Mouse (Mus musculus): ENCODE measurements at regions not wholly inside any gene's neighbourhood (a gene's known extent, or its start where the extent isn't known, plus 50 kb on each side); places are given as distances from the start of the nearest gene placed in this dataset.
"Not testable (repeated sequence)": the region's sequence is repeated elsewhere in the genome, so short reads cannot be mapped to it uniquely, and the experiment has no call there.

GRCm38 (mm10) chr12:29394881-29395280, 133.3 kb upstream of the Myt1l start:
- peaks cover 3% of the 10 kb centered on the region for H3K4me1 ChIP-seq (ENCODE audit: control insufficient read depth, insufficient read depth, low read length)
- no peak overlapping the region for H3K9ac ChIP-seq (ENCODE audit: low read depth, low read length)
- TF ChIP-seq POLR2A (IDR thresholded peaks at IDR 0.05; ENCODE audit: extremely low read depth, insufficient read depth, low read length): no peak
- no peak for DNase-seq (ENCODE audit: extremely low read depth, low read depth, low spot score)
- no peaks in the 10 kb centered on the region for H3K27me3 ChIP-seq (ENCODE audit: control insufficient read depth, insufficient read depth, low read length)
- H3K36me3 ChIP-seq (ENCODE audit: control insufficient read depth, insufficient read depth, low read length): no peaks in the 10 kb centered on the region
- H3K27ac ChIP-seq (replicated peaks; ENCODE audit: insufficient read depth, low read depth, low read length): no peak overlapping the region
- WGBS: 71% methylated on average over 6 of the region's 6 CpGs
- H3K4me3 ChIP-seq (ENCODE audit: insufficient read depth, low read depth, low read length): no peak overlapping the region
- no peaks in the 10 kb centered on the region for H3K79me2 ChIP-seq (ENCODE audit: control insufficient read depth, insufficient read depth, low read length)

DNA sequence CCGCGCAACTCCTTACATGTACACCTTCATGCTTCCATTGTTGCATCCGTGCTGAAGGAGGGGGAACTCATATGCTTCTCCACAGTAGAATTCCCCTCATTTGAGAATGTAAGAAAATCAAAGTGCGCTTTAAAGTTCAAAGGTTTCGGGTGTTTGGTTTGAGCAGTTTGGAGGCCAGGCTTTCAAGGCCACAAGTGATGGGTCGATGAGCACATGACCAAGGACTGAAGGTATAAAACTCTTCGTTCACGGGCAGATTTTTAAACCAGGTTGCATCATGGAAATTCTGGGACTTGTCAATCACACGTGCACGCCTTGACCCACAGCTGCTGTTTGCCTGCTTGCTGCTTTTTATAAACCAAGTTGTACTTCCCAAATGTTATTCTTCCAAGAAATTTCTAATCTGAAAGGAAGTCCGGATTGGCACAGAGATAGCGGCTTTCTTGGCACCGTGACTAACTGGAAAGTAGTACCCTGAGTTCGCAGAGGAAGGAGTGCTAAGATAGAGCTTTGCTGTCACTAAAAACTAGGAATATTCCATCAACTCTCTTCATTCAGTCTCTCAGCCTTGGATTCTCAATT, 132.7 kb upstream of the Myt1l start:
- Histone ChIP-seq H3K4me3 (ENCODE audit: insufficient read depth, low read depth, low read length) (no peak overlapping the region), H3K27ac (replicated peaks; ENCODE audit: insufficient read depth, low read depth, low read length) (no peak overlapping the region), H3K36me3 (ENCODE audit: control insufficient read depth, insufficient read depth, low read length) (no peaks in the 10 kb centered on the region), H3K9ac (ENCODE audit: low read depth, low read length) (no peak overlapping the region), H3K27me3 (ENCODE audit: control insufficient read depth, insufficient read depth, low read length) (no peaks in the 10 kb centered on the region), H3K4me1 (ENCODE audit: control insufficient read depth, insufficient read depth, low read length) (peaks cover 3% of the 10 kb centered on the region), H3K79me2 (ENCODE audit: control insufficient read depth, insufficient read depth, low read length) (no peaks in the 10 kb centered on the region)
- peak; percentile 81 for DNase-seq (ENCODE audit: extremely low read depth, low read depth, low spot score)
- WGBS: 45% methylated on average over 14 of the region's 14 CpGs
- TF ChIP-seq CTCF (IDR thresholded peaks at IDR 0.05; ENCODE audit: low read depth, low read length) (no peak), POLR2A (IDR thresholded peaks at IDR 0.05; ENCODE audit: extremely low read depth, insufficient read depth, low read length) (no peak)

GRCm38 (mm10) chr12:29404434-29404833, 123.8 kb upstream of the Myt1l start:
- Histone ChIP-seq H3K4me1 (ENCODE audit: control insufficient read depth, insufficient read depth, low read length) (no peaks in the 10 kb centered on the region), H3K27ac (replicated peaks; ENCODE audit: insufficient read depth, low read depth, low read length) (no peak overlapping the region), H3K79me2 (ENCODE audit: control insufficient read depth, insufficient read depth, low read length) (no peaks in the 10 kb centered on the region), H3K27me3 (ENCODE audit: control insufficient read depth, insufficient read depth, low read length) (no peaks in the 10 kb centered on the region), H3K9ac (ENCODE audit: low read depth, low read length) (no peak overlapping the region), H3K4me3 (ENCODE audit: insufficient read depth, low read depth, low read length) (no peak overlapping the region), H3K36me3 (ENCODE audit: control insufficient read depth, insufficient read depth, low read length) (no peaks in the 10 kb centered on the region)
- TF ChIP-seq CTCF (IDR thresholded peaks at IDR 0.05; ENCODE audit: low read depth, low read length) (no peak), POLR2A (IDR thresholded peaks at IDR 0.05; ENCODE audit: extremely low read depth, insufficient read depth, low read length) (no peak)
- no peak for DNase-seq (ENCODE audit: extremely low read depth, low read depth, low spot score)
- 6% methylated on average over 1 of the region's 1 CpGs for WGBS

DNA sequence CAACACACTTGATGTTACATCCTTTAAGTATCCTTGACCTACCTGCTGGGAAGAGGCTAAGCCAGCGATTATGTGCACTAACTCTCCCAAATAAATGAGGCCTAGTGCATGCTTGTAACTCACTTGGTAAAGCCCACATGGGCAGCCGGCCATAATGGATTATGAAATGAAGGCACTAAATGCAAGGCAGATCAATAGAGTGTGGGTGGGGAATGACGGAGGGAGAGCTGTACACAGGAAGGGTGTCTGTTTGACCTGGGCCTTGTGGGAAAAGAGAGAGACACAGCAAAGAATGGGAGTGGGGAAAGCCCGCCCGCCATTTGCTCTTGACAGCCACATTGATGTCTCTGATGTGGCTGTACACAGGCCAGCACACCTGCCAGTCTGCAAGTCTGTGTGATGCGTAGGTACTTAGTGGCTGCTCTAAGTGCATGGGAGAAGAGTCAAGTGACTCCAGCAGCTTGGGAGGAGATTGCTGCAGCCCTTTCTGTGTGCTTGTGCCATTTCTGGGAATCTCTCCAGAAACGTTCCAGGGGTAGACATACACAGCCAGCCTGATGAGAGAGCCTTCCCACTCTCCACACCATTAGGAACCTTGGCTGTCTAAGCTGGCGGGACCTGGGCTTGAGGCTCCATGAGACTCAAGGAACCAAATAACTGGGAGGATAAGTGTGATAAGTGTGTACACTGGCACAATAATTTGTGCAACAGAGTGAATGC, 118.7 kb upstream of the Myt1l start:
- no peaks in the 10 kb centered on the region for H3K79me2 ChIP-seq (ENCODE audit: control insufficient read depth, insufficient read depth, low read length)
- H3K36me3 ChIP-seq (ENCODE audit: control insufficient read depth, insufficient read depth, low read length): no peaks in the 10 kb centered on the region
- 48% methylated on average over 8 of the region's 8 CpGs for WGBS
- peak; percentile 45 for DNase-seq (ENCODE audit: extremely low read depth, low read depth, low spot score)
- no peak overlapping the region for H3K4me3 ChIP-seq (ENCODE audit: insufficient read depth, low read depth, low read length)
- no peak overlapping the region for H3K9ac ChIP-seq (ENCODE audit: low read depth, low read length)
- H3K4me1 ChIP-seq (ENCODE audit: control insufficient read depth, insufficient read depth, low read length): no peaks in the 10 kb centered on the region
- H3K27ac ChIP-seq (replicated peaks; ENCODE audit: insufficient read depth, low read depth, low read length): no peak overlapping the region
- TF ChIP-seq CTCF (IDR thresholded peaks at IDR 0.05; ENCODE audit: low read depth, low read length): no peak
- TF ChIP-seq POLR2A (IDR thresholded peaks at IDR 0.05; ENCODE audit: extremely low read depth, insufficient read depth, low read length): no peak
- no peaks in the 10 kb centered on the region for H3K27me3 ChIP-seq (ENCODE audit: control insufficient read depth, insufficient read depth, low read length)

DNA sequence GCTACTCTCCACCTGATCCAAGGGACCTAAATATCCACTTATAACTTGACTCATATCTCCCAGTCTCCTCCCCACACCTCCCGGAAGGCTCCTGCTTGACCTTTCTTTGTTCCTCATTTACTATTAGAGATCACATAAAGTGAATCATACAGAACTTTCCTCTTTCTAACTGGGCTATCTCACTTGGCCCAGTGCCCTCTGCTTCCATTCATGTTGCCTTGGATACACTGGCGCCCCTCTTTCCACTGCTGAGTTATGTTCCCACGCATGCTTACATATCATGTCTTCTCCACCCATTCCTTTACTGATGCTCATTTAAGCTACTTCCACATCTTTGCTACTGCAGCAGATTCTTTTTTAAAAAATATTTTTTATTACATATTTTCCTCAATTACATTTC, 94.2 kb upstream of the Myt1l start:
- WGBS: 90% methylated on average over 3 of the region's 3 CpGs
- H3K36me3 ChIP-seq (ENCODE audit: control insufficient read depth, insufficient read depth, low read length): no peaks in the 10 kb centered on the region
- DNase-seq (ENCODE audit: extremely low read depth, low read depth, low spot score): no peak
- no peak overlapping the region for H3K9ac ChIP-seq (ENCODE audit: low read depth, low read length)
- H3K4me1 ChIP-seq (ENCODE audit: control insufficient read depth, insufficient read depth, low read length): no peaks in the 10 kb centered on the region
- no peaks in the 10 kb centered on the region for H3K27me3 ChIP-seq (ENCODE audit: control insufficient read depth, insufficient read depth, low read length)
- H3K27ac ChIP-seq (replicated peaks; ENCODE audit: insufficient read depth, low read depth, low read length): no peak overlapping the region
- TF ChIP-seq POLR2A (IDR thresholded peaks at IDR 0.05; ENCODE audit: extremely low read depth, insufficient read depth, low read length): no peak
- no peak overlapping the region for H3K4me3 ChIP-seq (ENCODE audit: insufficient read depth, low read depth, low read length)
- no peaks in the 10 kb centered on the region for H3K79me2 ChIP-seq (ENCODE audit: control insufficient read depth, insufficient read depth, low read length)

GRCm38 (mm10) chr12:29439343-29440019, 88.7 kb upstream of the Myt1l start:
- no peak overlapping the region for H3K27ac ChIP-seq (replicated peaks; ENCODE audit: insufficient read depth, low read depth, low read length)
- no peaks in the 10 kb centered on the region for H3K4me1 ChIP-seq (ENCODE audit: control insufficient read depth, insufficient read depth, low read length)
- no peaks in the 10 kb centered on the region for H3K27me3 ChIP-seq (ENCODE audit: control insufficient read depth, insufficient read depth, low read length)
- H3K79me2 ChIP-seq (ENCODE audit: control insufficient read depth, insufficient read depth, low read length): no peaks in the 10 kb centered on the region
- no peak for TF ChIP-seq CTCF (IDR thresholded peaks at IDR 0.05; ENCODE audit: low read depth, low read length)
- no peak for TF ChIP-seq POLR2A (IDR thresholded peaks at IDR 0.05; ENCODE audit: extremely low read depth, insufficient read depth, low read length)
- H3K36me3 ChIP-seq (ENCODE audit: control insufficient read depth, insufficient read depth, low read length): no peaks in the 10 kb centered on the region
- H3K4me3 ChIP-seq (ENCODE audit: insufficient read depth, low read depth, low read length): no peak overlapping the region
- WGBS: 79% methylated on average over 11 of the region's 11 CpGs
- no peak overlapping the region for H3K9ac ChIP-seq (ENCODE audit: low read depth, low read length)
- no peak for DNase-seq (ENCODE audit: extremely low read depth, low read depth, low spot score)

GRCm38 (mm10) chr12:29465201-29465600, 63.0 kb upstream of the Myt1l start:
- not testable (repeated sequence) for H3K4me3 ChIP-seq (ENCODE audit: insufficient read depth, low read depth, low read length); H3K27me3 ChIP-seq (ENCODE audit: control insufficient read depth, insufficient read depth, low read length); H3K79me2 ChIP-seq (ENCODE audit: control insufficient read depth, insufficient read depth, low read length); H3K27ac ChIP-seq (replicated peaks; ENCODE audit: insufficient read depth, low read depth, low read length); H3K9ac ChIP-seq (ENCODE audit: low read depth, low read length); H3K4me1 ChIP-seq (ENCODE audit: control insufficient read depth, insufficient read depth, low read length); H3K36me3 ChIP-seq (ENCODE audit: control insufficient read depth, insufficient read depth, low read length)
- peak; percentile 2 for DNase-seq (ENCODE audit: extremely low read depth, low read depth, low spot score)
- WGBS: 12% methylated on average over 3 of the region's 3 CpGs

Measured in liver, adult 2 months (tissue).